Mouse (Mus musculus) layer of hippocampus, postnatal 10 days (tissue): ENCODE data around the gene Stum. TPM values are rescaled to one million over a fixed set of nuclear protein-coding genes. Genes with fewer than 3 reads are reported as not detected.
"Not testable (repeated sequence)": the region's sequence is repeated elsewhere in the genome, so short reads cannot be mapped to it uniquely, and the experiment has no call there.

Experiments
- DNase-seq, 2 experiments: peaks; one replicate each; pipeline ENCODE4 v3.0.0; 2021; ENCODE audit warnings: low spot score in 2 of 2
- total RNA-seq, 2 experiments: library from RNA; stranded (reverse); gene quantifications; 2 replicates each; pipeline ENCODE4 v1.2.3; 2021

Stum gene
- total RNA-seq, 2 experiments from 2014 or later, result 192 to 204 TPM

GRCm38 (mm10) chr1:180406336-180407035, 76.8 kb downstream of the Stum start:
- no peak for DNase-seq

- DNase-seq, result no peak
Measured at GRCm38 (mm10) chr1:180405576-180406335, 77.5 kb downstream of the Stum start.

- DNase-seq, result no peak
Measured at GRCm38 (mm10) chr1:180404706-180405105, 78.6 kb downstream of the Stum start.

- DNase-seq, result no peak
Measured at GRCm38 (mm10) chr1:180403694-180404606, 79.4 kb downstream of the Stum start.

GRCm38 (mm10) chr1:180403357-180403693, 80.0 kb downstream of the Stum start:
- DNase-seq, result no peak

GRCm38 (mm10) chr1:180402481-180403081, 80.7 kb downstream of the Stum start:
- DNase-seq, result no peak

- no peak for DNase-seq
Measured at GRCm38 (mm10) chr1:180401725-180402124, 81.6 kb downstream of the Stum start.

GRCm38 (mm10) chr1:180400691-180401455, 82.4 kb downstream of the Stum start:
- DNase-seq, result no peak

GRCm38 (mm10) chr1:180398446-180398845, 84.9 kb downstream of the Stum start:
- DNase-seq, result no peak

- no peak for DNase-seq
Measured at GRCm38 (mm10) chr1:180397734-180398133, 85.6 kb downstream of the Stum start.

GRCm38 (mm10) chr1:180393873-180394272, 89.4 kb downstream of the Stum start:
- DNase-seq, result no peak

- no peak for DNase-seq
Measured at GRCm38 (mm10) chr1:180393017-180393797, 90.1 kb downstream of the Stum start.

- DNase-seq, result no peak
Measured at GRCm38 (mm10) chr1:180392137-180392798, 91.0 kb downstream of the Stum start.

- no peak for DNase-seq
Measured at GRCm38 (mm10) chr1:180391575-180391945, 91.7 kb downstream of the Stum start.

- DNase-seq, result no peak
Measured at GRCm38 (mm10) chr1:180390746-180391574, 92.3 kb downstream of the Stum start.

GRCm38 (mm10) chr1:180390321-180390731, 93.0 kb downstream of the Stum start:
- no peak for DNase-seq

- not testable (repeated sequence) for DNase-seq
Measured at GRCm38 (mm10) chr1:180389213-180389760, 94.0 kb downstream of the Stum start.

- no peak for DNase-seq
Measured at GRCm38 (mm10) chr1:180388481-180388880, 94.8 kb downstream of the Stum start.
